Mouse (Mus musculus) intestine, postnatal 0 days (tissue): ENCODE measurements around the gene Glt6d1. TPM values are rescaled to one million over a fixed set of nuclear protein-coding genes. Genes with fewer than 3 reads are reported as not detected.

ENCODE experiments used
- ATAC-seq: fragments of 200-750 bp; cut with Nextera tagmentation; 2 replicates; pipeline ENCODE4 v1.8.0; 2017; ENCODE audit warnings: mild to moderate bottlenecking, moderate TSS enrichment, moderate library complexity
- H3K27ac ChIP-seq: fragments of 300-500 bp; sonication (generic); 2 replicates; pipeline ENCODE4 v1.5.1; 2014; ENCODE audit warnings: mild to moderate bottlenecking, low read depth, low read length, moderate library complexity
- H3K27me3 ChIP-seq: fragments of 300-500 bp; sonication (generic); replicated peaks from 2 replicates; pipeline ENCODE4 v1.6.1; 2014; ENCODE audit warnings: low read length, mixed read lengths; ENCODE audit not compliant: control insufficient read depth, insufficient read depth
- H3K36me3 ChIP-seq: fragments of 300-500 bp; sonication (generic); 2 replicates; pipeline ENCODE4 v1.6.1; 2014; ENCODE audit warnings: mild to moderate bottlenecking, moderate library complexity; ENCODE audit not compliant: control insufficient read depth, insufficient read depth
- H3K4me1 ChIP-seq: fragments of 300-500 bp; sonication (generic); replicated peaks from 2 replicates; pipeline ENCODE4 v1.6.1; 2014; ENCODE audit warnings: antibody characterized with exemption, low read length, mixed read lengths; ENCODE audit not compliant: control insufficient read depth, insufficient read depth
- H3K4me2 ChIP-seq: fragments of 300-500 bp; sonication (generic); replicated peaks from 2 replicates; pipeline ENCODE4 v1.6.1; 2014; ENCODE audit warnings: low read depth, mild to moderate bottlenecking, moderate library complexity
- H3K4me3 ChIP-seq: fragments of 300-500 bp; sonication (generic); 2 replicates; pipeline ENCODE4 v1.5.1; 2014; ENCODE audit warnings: low read depth, low read length
- H3K9ac ChIP-seq: fragments of 300-500 bp; sonication (generic); 2 replicates; pipeline ENCODE4 v1.6.1; 2014; ENCODE audit warnings: mild to moderate bottlenecking, low read depth, low read length
- H3K9me3 ChIP-seq: fragments of 300-500 bp; sonication (generic); 2 replicates; pipeline ENCODE4 v1.6.1; 2016; ENCODE audit warnings: mixed run types; ENCODE audit not compliant: control insufficient read depth
- CTCF ChIP-seq: sonication (generic); IDR thresholded peaks from 2 replicates; pipeline ENCODE4 v1.5.1; 2016; ENCODE audit warnings: low read depth, mild to moderate bottlenecking, control low read depth, antibody characterized with exemption, moderate library complexity
- WGBS: fragments of 180-500 bp; shearing (Covaris S2); extraction: QIAGEN DNeasy Blood & Tissue Kit; methylation state at CpG from one replicate; pipeline ENCODE4 v1.1.7; 2014; 5-methylcytosine and 5-hydroxymethylcytosine counted together
- polyA plus RNA-seq: library from polyadenylated mRNA; unstranded; fragments of >200 nt; fragmentation: Nextera tagmentation; extraction: Ambion mirVana; gene quantifications from 2 replicates; pipeline ENCODE4 v1.2.1, GENCODE M21; 2015

Gene Glt6d1
- polyA plus RNA-seq, 1 experiment from 2014 or later: not detected

DNA sequence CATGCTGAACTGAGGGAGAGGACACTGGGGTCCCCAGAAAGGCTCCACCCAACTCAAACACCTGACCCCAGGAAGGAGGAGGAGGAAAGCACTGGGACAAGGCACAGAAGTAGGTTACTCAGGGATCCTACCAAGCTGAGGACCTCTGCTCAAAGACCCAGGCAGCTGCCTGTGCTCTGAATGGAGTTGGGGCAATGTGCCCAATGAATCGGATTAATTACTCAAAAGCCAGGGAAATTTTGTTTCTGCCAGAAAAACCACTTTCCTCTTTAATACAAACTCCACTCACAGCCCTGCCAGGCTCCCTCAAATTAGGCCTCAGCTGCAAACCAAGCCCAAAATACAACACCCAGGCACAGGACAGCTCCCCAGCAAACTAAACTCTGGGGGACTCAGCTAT lies 27.1 kb upstream of the Glt6d1 start:
- whole genome bisulfite sequencing: 72% methylated on average over 1 of the region's 1 CpGs
- no peaks in the 10 kb centered on the region for H3K36me3 ChIP-seq
- no peak overlapping the region for H3K9ac ChIP-seq
- no peak overlapping the region for H3K27ac ChIP-seq
- H3K4me3 ChIP-seq: no peak overlapping the region
- TF ChIP-seq CTCF: no peak
- H3K9me3 ChIP-seq: no peaks in the 10 kb centered on the region
- H3K4me2 ChIP-seq: no peak overlapping the region
- no peaks in the 10 kb centered on the region for H3K4me1 ChIP-seq
- no peaks in the 10 kb centered on the region for H3K27me3 ChIP-seq
- no peak for ATAC-seq

DNA sequence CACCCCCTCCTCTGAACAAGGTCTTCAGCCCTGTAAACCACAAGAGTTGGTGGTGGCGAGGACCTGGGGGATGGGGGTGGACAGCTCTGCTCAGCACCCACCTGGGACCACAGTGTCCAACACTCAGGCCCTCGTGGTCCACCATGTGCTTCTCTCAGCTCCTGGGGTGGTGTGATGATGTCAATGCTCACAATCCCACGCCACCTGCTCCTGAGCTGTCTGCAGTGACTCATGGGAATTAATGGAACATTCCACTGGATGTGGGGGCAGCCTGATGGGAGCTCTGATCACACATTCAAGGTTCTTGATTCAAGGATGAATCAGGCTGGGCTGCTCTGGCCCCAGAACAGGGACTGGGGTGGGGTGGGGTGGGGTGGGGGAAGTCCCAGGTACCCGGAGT lies 26.5 kb upstream of the Glt6d1 start:
- Histone ChIP-seq H3K4me3 (no peak overlapping the region), H3K36me3 (no peaks in the 10 kb centered on the region)
- 53% methylated on average over 4 of the region's 4 CpGs for WGBS

GRCm38 (mm10) chr2:25836291-25836690 lies 20.6 kb upstream of the Glt6d1 start:
- Histone ChIP-seq H3K27ac (no peak overlapping the region), H3K9me3 (no peaks in the 10 kb centered on the region), H3K27me3 (no peaks in the 10 kb centered on the region), H3K4me1 (no peaks in the 10 kb centered on the region), H3K36me3 (no peaks in the 10 kb centered on the region), H3K9ac (no peak overlapping the region), H3K4me2 (no peak overlapping the region), H3K4me3 (no peak overlapping the region)
- ATAC-seq: peak; percentile 63; the same call in 1 of the 2 replicates
- TF ChIP-seq CTCF: peak; percentile 95
- WGBS: 25% methylated on average over 5 of the region's 5 CpGs

More for the DNA sequence above, 26.5 kb upstream of the Glt6d1 start:
- TF ChIP-seq CTCF: no peak
- Histone ChIP-seq H3K27ac (no peak overlapping the region), H3K9me3 (no peaks in the 10 kb centered on the region), H3K4me2 (no peak overlapping the region), H3K4me1 (no peaks in the 10 kb centered on the region), H3K27me3 (no peaks in the 10 kb centered on the region), H3K9ac (no peak overlapping the region)
- no peak for ATAC-seq

DNA sequence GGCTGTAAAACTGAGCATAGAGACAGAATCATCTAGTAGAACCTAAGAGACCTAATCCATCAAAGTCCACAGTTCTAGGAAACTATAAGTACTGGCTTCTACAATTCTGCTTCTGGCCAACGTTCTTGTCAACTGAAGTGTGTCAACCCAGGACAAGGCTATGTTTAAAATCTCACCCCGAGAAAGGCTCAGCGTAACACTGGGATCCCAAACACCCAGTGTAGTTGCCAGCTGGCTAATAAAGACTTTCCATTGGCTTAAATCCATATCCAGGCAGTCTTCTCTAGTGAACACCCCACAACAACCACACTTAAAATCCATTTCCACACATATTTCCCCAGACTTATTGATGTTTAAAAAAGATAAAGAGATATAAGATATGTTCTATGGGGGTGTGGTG lies 15.1 kb upstream of the Glt6d1 start:
- Histone ChIP-seq H3K4me3 (no peak overlapping the region), H3K27ac (no peak overlapping the region), H3K36me3 (no peaks in the 10 kb centered on the region), H3K9ac (no peak overlapping the region), H3K4me1 (no peaks in the 10 kb centered on the region), H3K27me3 (no peaks in the 10 kb centered on the region), H3K4me2 (no peak overlapping the region), H3K9me3 (no peaks in the 10 kb centered on the region)
- no peak for TF ChIP-seq CTCF
- WGBS: 65% methylated on average over 3 of the region's 3 CpGs
- ATAC-seq: no peak

DNA sequence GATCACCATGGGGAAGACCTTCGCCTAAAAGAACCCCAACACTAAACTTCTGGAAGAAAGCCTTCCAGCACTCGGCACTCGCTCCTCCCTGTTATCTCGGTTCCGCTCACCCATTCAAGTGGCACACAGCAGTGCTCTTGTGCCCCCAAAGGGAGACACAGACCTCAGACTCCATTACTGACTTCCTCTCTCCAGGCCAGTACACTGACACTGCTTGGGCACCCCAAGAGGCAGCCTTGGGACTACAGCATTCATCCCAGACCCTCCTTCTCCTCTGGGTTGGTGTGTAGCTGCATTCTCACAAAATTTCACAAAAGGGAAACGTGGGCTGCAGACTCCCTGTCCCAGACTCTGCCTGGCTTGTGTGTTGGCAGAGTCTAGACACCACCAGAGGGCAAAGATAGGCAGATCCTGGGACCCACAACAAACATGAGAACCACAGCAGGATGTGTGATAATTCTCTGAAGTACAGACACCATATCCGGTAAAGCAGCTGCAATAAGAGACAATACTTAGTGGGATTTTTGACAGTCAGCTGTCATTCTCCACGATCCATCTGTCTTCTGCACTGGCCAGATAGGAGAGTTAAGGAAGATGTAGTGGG lies 12.8 kb upstream of the Glt6d1 start:
- no peaks in the 10 kb centered on the region for H3K9me3 ChIP-seq
- ATAC-seq: no peak
- H3K27ac ChIP-seq: no peak overlapping the region
- no peak overlapping the region for H3K9ac ChIP-seq
- H3K4me2 ChIP-seq: no peak overlapping the region
- no peak for TF ChIP-seq CTCF
- WGBS: 72% methylated on average over 8 of the region's 8 CpGs
- no peaks in the 10 kb centered on the region for H3K36me3 ChIP-seq
- H3K4me1 ChIP-seq: no peaks in the 10 kb centered on the region
- no peaks in the 10 kb centered on the region for H3K27me3 ChIP-seq
- no peak overlapping the region for H3K4me3 ChIP-seq

GRCm38 (mm10) chr2:25824751-25825150 lies 9.1 kb upstream of the Glt6d1 start:
- Histone ChIP-seq H3K9ac (no peak overlapping the region), H3K9me3 (no peaks in the 10 kb centered on the region), H3K4me1 (no peaks in the 10 kb centered on the region), H3K4me2 (no peak overlapping the region), H3K4me3 (no peak overlapping the region), H3K27me3 (no peaks in the 10 kb centered on the region), H3K36me3 (no peaks in the 10 kb centered on the region), H3K27ac (no peak overlapping the region)
- TF ChIP-seq CTCF: no peak
- no peak for ATAC-seq
- WGBS: 86% methylated on average over 3 of the region's 3 CpGs

DNA sequence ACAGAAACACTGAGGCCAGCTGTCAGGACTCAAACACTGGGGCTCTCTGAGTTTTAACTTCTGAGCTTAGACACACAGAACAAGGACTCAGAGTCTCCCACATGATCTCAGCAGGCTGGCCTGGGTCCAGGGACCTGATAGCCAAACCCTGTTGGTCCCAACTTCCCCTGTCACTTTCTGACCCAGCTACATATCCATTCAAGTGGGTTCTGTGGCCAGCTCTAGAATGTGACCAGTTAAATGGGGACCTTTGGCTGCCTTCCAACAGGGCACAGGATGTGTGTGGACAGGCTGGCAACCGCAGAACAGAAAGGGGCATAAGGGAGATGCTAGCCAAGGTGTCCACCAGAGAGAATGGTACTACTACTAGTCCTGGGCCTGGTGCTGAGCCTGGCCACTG lies 7.2 kb upstream of the Glt6d1 start, which contains the start of gene Lcn9:
Gene Lcn9 (plus strand): TSS at position 348 of the 400 bp plus-strand sequence.
- H3K4me3 ChIP-seq: no peak within 1 kb of the TSS
- 83% methylated on average over 1 of the region's 1 CpGs for WGBS
- ATAC-seq: no peak

More for the DNA sequence above, 7.2 kb upstream of the Glt6d1 start, which contains the start of gene Lcn9:
- H3K27me3 ChIP-seq: no peaks in the 10 kb centered on the region
- no peak within 1 kb of the TSS for H3K4me2 ChIP-seq
- H3K9me3 ChIP-seq: no peaks in the 10 kb centered on the region
- H3K9ac ChIP-seq: no peak within 1 kb of the TSS
- no peak for TF ChIP-seq CTCF
- no peak within 1 kb of the TSS for H3K27ac ChIP-seq
- no peaks in the 10 kb centered on the region for H3K36me3 ChIP-seq
- H3K4me1 ChIP-seq: no peaks in the 10 kb centered on the region
